Mouse (Mus musculus): ENCODE data around the gene Gls2. TPM values are rescaled to one million over a fixed set of nuclear protein-coding genes. Genes with fewer than 3 reads are reported as not detected.
"Not testable (repeated sequence)": the region's sequence is repeated elsewhere in the genome, so short reads cannot be mapped to it uniquely, and the experiment has no call there.

Gene Gls2
- polyA plus RNA-seq, 1 experiment from 2014 or later = 1.6 TPM

GRCm38 (mm10) chr10:128175996-128176755, 18.1 kb upstream of the Gls2 start:
- ChIA-PET CTCF (interaction anchor here (0.7 to 3.0 kb wide), 9 partner anchors 10 to 85 kb away, joined by 3 to 14 read pairs (median 4); partner anchors contain the start of gene Baz2a), POLR2A (interaction anchor here (0.5 to 1.5 kb wide), 7 partner anchors 9 to 93 kb away, joined by 3 to 5 read pairs (median 4); partner anchors contain the start of gene Atp5b)
- no peak for TF ChIP-seq CTCF (IDR thresholded peaks at IDR 0.05)
- no peaks in the 10 kb centered on the region for H3K27me3 ChIP-seq
- in situ Hi-C loops (cut with MboI; ENCODE audit: low pct_unique_long_range_greater_than_20kb) = loop anchor here (25.0 kb wide), 1 partner anchor 489 kb away; no protein-coding TSS in a partner anchor
- DNase-seq (ENCODE audit: low read depth, low spot score) (peak; percentile 38), ATAC-seq (no peak)

GRCm38 (mm10) chr10:128177316-128177715, 16.9 kb upstream of the Gls2 start:
- H3K27me3 ChIP-seq = no peaks in the 10 kb centered on the region
- TF ChIP-seq CTCF (IDR thresholded peaks at IDR 0.05) = no peak
- ChIA-PET CTCF (interaction anchor here (0.9 to 3.0 kb wide), 6 partner anchors 9 to 66 kb away, joined by 3 to 14 read pairs (median 4); no protein-coding TSS in a partner anchor), POLR2A (interaction anchor here (1.2 kb wide), 1 partner anchor 10 kb away, joined by 3 read pairs; no protein-coding TSS in a partner anchor)
- no peak for DNase-seq (ENCODE audit: low read depth, low spot score)
- no peak for ATAC-seq
- in situ Hi-C loops (cut with MboI; ENCODE audit: low pct_unique_long_range_greater_than_20kb) = loop anchor here (25.0 kb wide), 1 partner anchor 490 kb away; no protein-coding TSS in a partner anchor

- in situ Hi-C loops (cut with MboI; ENCODE audit: low pct_unique_long_range_greater_than_20kb) = loop anchor here (25.0 kb wide), 1 partner anchor 493 kb away; no protein-coding TSS in a partner anchor
- POLR2A ChIA-PET = interaction anchor here (1.3 kb wide), 1 partner anchor 16 kb away, joined by 3 read pairs; no protein-coding TSS in a partner anchor
- DNase-seq (ENCODE audit: low read depth, low spot score) = no peak
Measured at GRCm38 (mm10) chr10:128179989-128180388, 14.3 kb upstream of the Gls2 start, which contains the start of gene Rbms2. Gene Rbms2, minus strand, starts transcription at chr10:128180297.

GRCm38 (mm10) chr10:128184296-128184695, 10.0 kb upstream of the Gls2 start:
- no peaks in the 10 kb centered on the region for H3K27me3 ChIP-seq
- ATAC-seq (no peak), DNase-seq (ENCODE audit: low read depth, low spot score) (no peak)
- in situ Hi-C loops (cut with MboI; ENCODE audit: low pct_unique_long_range_greater_than_20kb) = loop anchor here (25.0 kb wide), 1 partner anchor 497 kb away; no protein-coding TSS in a partner anchor
- no peak for TF ChIP-seq CTCF (IDR thresholded peaks at IDR 0.05)
- POLR2A ChIA-PET = interaction anchor here (1.1 kb wide), 1 partner anchor 101 kb away, joined by 3 read pairs; the partner anchor contains the start of gene Atp5b
- CTCF ChIA-PET = interaction anchor here (1.6 to 7.7 kb wide), 3 partner anchors 34 to 92 kb away, joined by 5 to 84 read pairs (median 44); partner anchors contain the start of gene Baz2a

More at GRCm38 (mm10) chr10:128179989-128180388, 14.3 kb upstream of the Gls2 start, which contains the start of gene Rbms2:
- TF ChIP-seq CTCF (IDR thresholded peaks at IDR 0.05) = no peak
- CTCF ChIA-PET = interaction anchor here (1.3 to 2.8 kb wide), 2 partner anchors 29 to 39 kb away, joined by 3 to 23 read pairs; no protein-coding TSS in a partner anchor
- no peak for ATAC-seq
- no peaks in the 10 kb centered on the region for H3K27me3 ChIP-seq

- CTCF ChIA-PET = interaction anchor here (1.1 to 7.7 kb wide), 6 partner anchors 9 to 98 kb away, joined by 5 to 84 read pairs (median 10); partner anchors contain the start of gene Baz2a
- no peaks in the 10 kb centered on the region for H3K27me3 ChIP-seq
- in situ Hi-C loops (cut with MboI; ENCODE audit: low pct_unique_long_range_greater_than_20kb) = loop anchor here (5.0 to 25.0 kb wide), 3 partner anchors 43 to 498 kb away; no protein-coding TSS in a partner anchor
- no peak for TF ChIP-seq CTCF (IDR thresholded peaks at IDR 0.05)
- DNase-seq (ENCODE audit: low read depth, low spot score) (no peak), ATAC-seq (no peak)
- POLR2A ChIA-PET = interaction anchor here (0.6 to 1.1 kb wide), 3 partner anchors 32 to 102 kb away, joined by 3 read pairs; partner anchors contain the start of gene Atp5b
Measured at GRCm38 (mm10) chr10:128185277-128185940, 8.8 kb upstream of the Gls2 start.

GRCm38 (mm10) chr10:128185959-128186358, 8.3 kb upstream of the Gls2 start:
- ATAC-seq (no peak), DNase-seq (ENCODE audit: low read depth, low spot score) (peak; percentile 63)
- in situ Hi-C loops (cut with MboI; ENCODE audit: low pct_unique_long_range_greater_than_20kb) = loop anchor here (5.0 to 25.0 kb wide), 3 partner anchors 44 to 499 kb away; no protein-coding TSS in a partner anchor
- ChIA-PET CTCF (interaction anchor here (0.6 to 7.7 kb wide), 10 partner anchors 10 to 98 kb away, joined by 3 to 84 read pairs (median 6); partner anchors contain the start of gene Baz2a), POLR2A (interaction anchor here (0.6 to 1.0 kb wide), 2 partner anchors 32 to 57 kb away, joined by 3 read pairs; no protein-coding TSS in a partner anchor)
- H3K27me3 ChIP-seq = no peaks in the 10 kb centered on the region
- TF ChIP-seq CTCF (IDR thresholded peaks at IDR 0.05) = peak; percentile 94

- TF ChIP-seq CTCF (IDR thresholded peaks at IDR 0.05) = no peak
- CTCF ChIA-PET = interaction anchor here (1.6 to 7.7 kb wide), 2 partner anchors 44 to 53 kb away, joined by 4 to 84 read pairs; no protein-coding TSS in a partner anchor
- in situ Hi-C loops (cut with MboI; ENCODE audit: low pct_unique_long_range_greater_than_20kb) = loop anchor here (5.0 to 25.0 kb wide), 3 partner anchors 45 to 500 kb away; no protein-coding TSS in a partner anchor
- POLR2A ChIA-PET = no interaction called here
- ATAC-seq (no peak), DNase-seq (ENCODE audit: low read depth, low spot score) (no peak)
- no peaks in the 10 kb centered on the region for H3K27me3 ChIP-seq
Measured at GRCm38 (mm10) chr10:128187181-128187605, 7.1 kb upstream of the Gls2 start.

GRCm38 (mm10) chr10:128188242-128188877, 5.9 kb upstream of the Gls2 start:
- H3K27me3 ChIP-seq = no peaks in the 10 kb centered on the region
- CTCF ChIA-PET = interaction anchor here (0.9 to 7.7 kb wide), 6 partner anchors 9 to 97 kb away, joined by 3 to 84 read pairs (median 4); partner anchors contain the start of gene Baz2a

GRCm38 (mm10) chr10:128191472-128191871, 2.8 kb upstream of the Gls2 start:
- in situ Hi-C loops (cut with MboI; ENCODE audit: low pct_unique_long_range_greater_than_20kb) = loop anchor here (10.0 to 25.0 kb wide), 2 partner anchors 247 to 504 kb away; no protein-coding TSS in a partner anchor

More at GRCm38 (mm10) chr10:128188242-128188877, 5.9 kb upstream of the Gls2 start:
- ATAC-seq (no peak), DNase-seq (ENCODE audit: low read depth, low spot score) (no peak)
- POLR2A ChIA-PET = interaction anchor here (1.1 kb wide), 1 partner anchor 104 kb away, joined by 5 read pairs; no protein-coding TSS in a partner anchor
- in situ Hi-C loops (cut with MboI; ENCODE audit: low pct_unique_long_range_greater_than_20kb) = loop anchor here (5.0 to 25.0 kb wide), 3 partner anchors 46 to 501 kb away; no protein-coding TSS in a partner anchor
- TF ChIP-seq CTCF (IDR thresholded peaks at IDR 0.05) = no peak

GRCm38 (mm10) chr10:128192030-128192766, 2.1 kb upstream of the Gls2 start:
- in situ Hi-C loops (cut with MboI; ENCODE audit: low pct_unique_long_range_greater_than_20kb) = loop anchor here (10.0 to 25.0 kb wide), 2 partner anchors 247 to 505 kb away; no protein-coding TSS in a partner anchor
- ChIA-PET CTCF (interaction anchor here (0.6 to 2.2 kb wide), 3 partner anchors 15 to 101 kb away, joined by 3 to 6 read pairs (median 4); partner anchors contain the start of gene Baz2a), POLR2A (interaction anchor here (1.4 kb wide), 1 partner anchor 101 kb away, joined by 3 read pairs; the partner anchor contains the start of gene Baz2a)
- ATAC-seq; H3K27me3 ChIP-seq; DNase-seq (ENCODE audit: low read depth, low spot score): not testable (repeated sequence)

More at GRCm38 (mm10) chr10:128191472-128191871, 2.8 kb upstream of the Gls2 start:
- ATAC-seq (no peak), DNase-seq (ENCODE audit: low read depth, low spot score) (no peak)
- CTCF ChIA-PET = interaction anchor here (1.5 to 3.0 kb wide), 3 partner anchors 15 to 101 kb away, joined by 4 to 14 read pairs (median 6); partner anchors contain the start of gene Baz2a
- TF ChIP-seq CTCF (IDR thresholded peaks at IDR 0.05) = no peak
- H3K27me3 ChIP-seq = no peaks in the 10 kb centered on the region
- POLR2A ChIA-PET = interaction anchor here (1.4 kb wide), 1 partner anchor 100 kb away, joined by 3 read pairs; the partner anchor contains the start of gene Baz2a

Data from Patski (cell line).